In genomic region chr14:62331866-62332619, GRCm38 (mm10) we compare ENCODE assay signal across 8 mouse cellular contexts. TPM values are rescaled to one million over a fixed set of nuclear protein-coding genes. Genes with fewer than 3 reads are reported as not detected.
DNase-seq lines count a peak whose midpoint lies in the region; ATAC-seq and TF ChIP-seq lines count a peak whose summit lies in the region.

No protein-coding gene starts in this region.

- 0 out of 2 replicates have a peak, but pooled peaks have one; percentile 35 for TF ChIP-seq POLR2A in olfactory bulb, adult 2 months (IDR thresholded peaks at IDR 0.05; ENCODE audit: insufficient read depth, low read depth, low read length)
- peak; percentile 35; the same call in 1 of the 2 replicates for TF ChIP-seq POLR2A in thymus, adult 2 months (IDR thresholded peaks at IDR 0.05; ENCODE audit: control insufficient read depth, extremely low read depth, insufficient read depth, low read length, poor library complexity)

- H3K27me3 ChIP-seq in forebrain, embryonic 15.5 days: no peaks in the 10 kb centered on the region
- no peaks in the 10 kb centered on the region for H3K27me3 ChIP-seq in lung, embryonic 14.5 days (ENCODE audit: insufficient read depth, low read length)
- H3K27me3 ChIP-seq in thymus, adult 2 months (ENCODE audit: control insufficient read depth, insufficient read depth, low read length): no peaks in the 10 kb centered on the region

- H3K36me3 ChIP-seq in forebrain, embryonic 15.5 days: no peaks in the 10 kb centered on the region
- no peaks in the 10 kb centered on the region for H3K36me3 ChIP-seq in lung, embryonic 14.5 days (ENCODE audit: insufficient read depth)
- no peaks in the 10 kb centered on the region for H3K36me3 ChIP-seq in thymus, adult 2 months (ENCODE audit: control insufficient read depth, insufficient read depth, low read length)

- peak; percentile 82 for DNase-seq in ES-CJ7 (ENCODE audit: low read depth, low spot score)
- peak; percentile 85 for DNase-seq in cerebellum, adult 11 months
- DNase-seq in heart, postnatal 36 days: peak; percentile 88 to 92
- peak; percentile 72 to 92 for DNase-seq in layer of hippocampus, adult 2 months (ENCODE audit: low spot score in 2 of 2)
- peak; percentile 95 for DNase-seq in lung, embryonic 14.5 days
- peak; percentile 87 for DNase-seq in thymus, adult 2 months

- H3K4me2 ChIP-seq in forebrain, embryonic 15.5 days (replicated peaks): peak overlapping the region; percentile 85
- H3K4me2 ChIP-seq in lung, embryonic 14.5 days: peak overlapping the region; percentile 84

- under 1% methylated on average over 62 of the region's 62 CpGs for WGBS in forebrain, embryonic 15.5 days
- under 1% methylated on average over 61 of the region's 62 CpGs for WGBS in lung, embryonic 14.5 days
- WGBS in olfactory bulb, adult 2 months: under 1% methylated on average over 62 of the region's 62 CpGs
- under 1% methylated on average over 62 of the region's 62 CpGs for WGBS in thymus, adult 2 months

- peak overlapping the region; percentile 83 for H3K9ac ChIP-seq in forebrain, embryonic 15.5 days (replicated peaks)
- H3K9ac ChIP-seq in lung, embryonic 14.5 days: peak overlapping the region; percentile 88

- intact Hi-C loops in heart, postnatal 36 days (cut with DNase I): loop anchor here (1.0 to 5.0 kb wide), 3 partner anchors 38 to 650 kb away; partner anchors contain the start of gene Gucy1b2

- peak overlapping the region; percentile 94 for H3K27ac ChIP-seq in forebrain, embryonic 15.5 days (replicated peaks)
- H3K27ac ChIP-seq in layer of hippocampus, adult 2 months: peak overlapping the region; percentile 98
- H3K27ac ChIP-seq in lung, embryonic 14.5 days (ENCODE audit: low read depth): peak overlapping the region; percentile 90
- H3K27ac ChIP-seq in olfactory bulb, adult 2 months (ENCODE audit: insufficient read depth, low read depth, low read length): peak overlapping the region; percentile 79; the same call in 1 of the 2 replicates
- peak overlapping the region; percentile 1; the same call in 1 of the 2 replicates for H3K27ac ChIP-seq in thymus, adult 2 months (ENCODE audit: control insufficient read depth, insufficient read depth, low read length)

- no peaks in the 10 kb centered on the region for H3K9me3 ChIP-seq in forebrain, embryonic 15.5 days
- H3K9me3 ChIP-seq in lung, embryonic 14.5 days (ENCODE audit: low read depth, low read length): no peaks in the 10 kb centered on the region

- peak; percentile 85 for ATAC-seq in forebrain, embryonic 15.5 days (replicated peaks)
- peak; percentile 90 for ATAC-seq in lung, embryonic 14.5 days (ENCODE audit: insufficient read depth)

- peaks cover 34% of the 10 kb centered on the region for H3K4me1 ChIP-seq in forebrain, embryonic 15.5 days
- H3K4me1 ChIP-seq in lung, embryonic 14.5 days (ENCODE audit: insufficient read depth): peaks cover 12% of the 10 kb centered on the region
- 0 out of 2 replicates have a peak, but pooled peaks cover 2% of the 10 kb centered on the region for H3K4me1 ChIP-seq in olfactory bulb, adult 2 months (ENCODE audit: control insufficient read depth, insufficient read depth, low read length)
- H3K4me1 ChIP-seq in thymus, adult 2 months (replicated peaks; ENCODE audit: control insufficient read depth, insufficient read depth, low read length): peaks cover 15% of the 10 kb centered on the region

- H3K4me3 ChIP-seq in forebrain, embryonic 15.5 days: peak overlapping the region; percentile 89
- H3K4me3 ChIP-seq in layer of hippocampus, adult 2 months: peak overlapping the region; percentile 79
- peak overlapping the region; percentile 70 for H3K4me3 ChIP-seq in lung, embryonic 14.5 days (ENCODE audit: low read depth, low read length)
- peak overlapping the region; percentile 88 for H3K4me3 ChIP-seq in olfactory bulb, adult 2 months (ENCODE audit: insufficient read depth, low read depth, low read length)
- peak overlapping the region; percentile 95 for H3K4me3 ChIP-seq in thymus, adult 2 months (ENCODE audit: control insufficient read depth, insufficient read depth, low read length)

- TF ChIP-seq CTCF in layer of hippocampus, adult 2 months (conservative IDR thresholded peaks at IDR 0.05): peak; percentile 29; the same call in 1 of the 2 replicates
- TF ChIP-seq CTCF in lung, embryonic 14.5 days (IDR thresholded peaks at IDR 0.05; ENCODE audit: low read depth): no peak
- no peak for TF ChIP-seq CTCF in olfactory bulb, adult 2 months (IDR thresholded peaks at IDR 0.05; ENCODE audit: insufficient read depth, low read depth, low read length)
- TF ChIP-seq CTCF in thymus, adult 2 months (IDR thresholded peaks at IDR 0.05; ENCODE audit: borderline replicate concordance, control insufficient read depth, extremely low read depth, insufficient read depth, low read length, poor library complexity): peak; percentile 20; the same call in 1 of the 2 replicates

RNA-seq across cellular contexts. Expression of gene Dleu7, which starts 39.2 kb away (rescaled TPM):
- 23.2 and 23.6 TPM in 2 replicates for polyA plus RNA-seq in forebrain, embryonic 15.5 days (2015; fragmentation: Nextera tagmentation; extraction: Ambion mirVana)
- total RNA-seq in heart, postnatal 36 days (2021): not detected
- 1 to 10 TPM; 4.4 to 5.4 TPM for total RNA-seq in layer of hippocampus, adult 2 months (2021)
- polyA plus RNA-seq in lung, embryonic 14.5 days (2014; fragmentation: Nextera tagmentation; extraction: Ambion mirVana): 1.1 and 1.2 TPM in 2 replicates
- polyA plus RNA-seq in olfactory bulb, adult 2 months (2012; ENCODE audit: insufficient read depth, insufficient read length, low replicate concordance, missing spikeins): not detected in 2 replicates
- 4.1 and 4.7 TPM in 2 replicates for polyA plus RNA-seq in thymus, adult 2 months (2012; rRNA removed)

RNA-seq across cellular contexts. Expression of gene Rnaseh2b, which starts 39.7 kb away (rescaled TPM):
- polyA plus RNA-seq in forebrain, embryonic 15.5 days (2015; fragmentation: Nextera tagmentation; extraction: Ambion mirVana): 64.4 and 68.4 TPM in 2 replicates
- total RNA-seq in heart, postnatal 36 days (2021): 10 to 100 TPM in 1 of 2 experiments, 1 to 10 TPM in 1; 9.6 to 11.1 TPM
- 10 to 100 TPM in 1 of 2 experiments, 1 to 10 TPM in 1; 8.5 to 10.7 TPM for total RNA-seq in layer of hippocampus, adult 2 months (2021)
- polyA plus RNA-seq in lung, embryonic 14.5 days (2014; fragmentation: Nextera tagmentation; extraction: Ambion mirVana): 73.7 and 79.2 TPM in 2 replicates
- not detected in 2 replicates for polyA plus RNA-seq in olfactory bulb, adult 2 months (2012; ENCODE audit: insufficient read depth, insufficient read length, low replicate concordance, missing spikeins)
- 11.3 and 11.8 TPM in 2 replicates for polyA plus RNA-seq in thymus, adult 2 months (2012; rRNA removed)

Comparison
In these comparisons a context has a peak if more than half of its experiments do, and no peak if none do; other contexts are left out.
1. Peak in every context shown above with its lines: DNase-seq, ATAC-seq, H3K4me3 ChIP-seq and H3K27ac ChIP-seq.
2. H3K27ac ChIP-seq: peak in every context shown above with its lines; median percentile 98 in layer of hippocampus, adult 2 months; 94 in forebrain, embryonic 15.5 days; 90 in lung, embryonic 14.5 days; 79 in olfactory bulb, adult 2 months; 1 in thymus, adult 2 months.
3. CTCF ChIP-seq: peak in layer of hippocampus, adult 2 months (single experiment) and thymus, adult 2 months (single experiment); none in lung, embryonic 14.5 days (single experiment) and olfactory bulb, adult 2 months (single experiment).
4. RNA of gene Rnaseh2b, which starts 39.7 kb away (polyA plus RNA-seq): 73.7 to 79.2 TPM in lung, embryonic 14.5 days, 64.4 to 68.4 TPM in forebrain, embryonic 15.5 days and 11.3 to 11.8 TPM in thymus, adult 2 months; not detected in olfactory bulb, adult 2 months; every median in the first group is over 10 times any median in the second.